Comparison of ENCODE assay signal across 8 mouse cellular contexts in genomic region chr1:139267844-139268243, GRCm38 (mm10).
A peak's percentile ranks its signal among the peaks of the same experiment; 100 is the strongest.
DNase-seq lines count a peak whose midpoint lies in the region; ATAC-seq and TF ChIP-seq lines count a peak whose summit lies in the region.

No protein-coding gene starts in this region.

- ATAC-seq in liver, embryonic 11.5 days (replicated peaks; ENCODE audit: low FRiP score) = no peak
- ATAC-seq in hindbrain, embryonic 12.5 days (ENCODE audit: low FRiP score) = peak; percentile 29; the same call in 1 of the 2 replicates
- no peak for ATAC-seq in midbrain, postnatal 0 days (ENCODE audit: low FRiP score)

- H3K27ac ChIP-seq in liver, embryonic 11.5 days (ENCODE audit: low read depth, low read length) = no peak overlapping the region
- no peak overlapping the region for H3K27ac ChIP-seq in hindbrain, embryonic 12.5 days
- H3K27ac ChIP-seq in midbrain, postnatal 0 days (ENCODE audit: low read depth, low read length) = no peak overlapping the region

- no peak overlapping the region for H3K4me3 ChIP-seq in liver, embryonic 11.5 days (ENCODE audit: low read depth, low read length)
- no peak overlapping the region for H3K4me3 ChIP-seq in hindbrain, embryonic 12.5 days
- no peak overlapping the region for H3K4me3 ChIP-seq in midbrain, postnatal 0 days (ENCODE audit: low read depth, low read length)

- TF ChIP-seq CTCF in midbrain, postnatal 0 days (IDR thresholded peaks at IDR 0.05) = peak; percentile 94

- 19% methylated on average over 6 of the region's 6 CpGs for WGBS in liver, embryonic 11.5 days
- WGBS in hindbrain, embryonic 12.5 days = 22% methylated on average over 6 of the region's 6 CpGs
- 16% methylated on average over 6 of the region's 6 CpGs for WGBS in midbrain, postnatal 0 days

- H3K4me1 ChIP-seq in liver, embryonic 11.5 days (replicated peaks; ENCODE audit: control insufficient read depth, insufficient read depth, low read length) = no peaks in the 10 kb centered on the region
- H3K4me1 ChIP-seq in hindbrain, embryonic 12.5 days = no peaks in the 10 kb centered on the region
- H3K4me1 ChIP-seq in midbrain, postnatal 0 days (ENCODE audit: insufficient read depth, low read length) = no peaks in the 10 kb centered on the region

- H3K27me3 ChIP-seq in liver, embryonic 11.5 days (replicated peaks; ENCODE audit: control insufficient read depth, insufficient read depth, low read length) = no peaks in the 10 kb centered on the region
- H3K27me3 ChIP-seq in hindbrain, embryonic 12.5 days = no peaks in the 10 kb centered on the region
- H3K27me3 ChIP-seq in midbrain, postnatal 0 days (ENCODE audit: insufficient read depth, low read length) = no peaks in the 10 kb centered on the region

- no peaks in the 10 kb centered on the region for H3K36me3 ChIP-seq in liver, embryonic 11.5 days (ENCODE audit: control insufficient read depth, insufficient read depth, low read length)
- H3K36me3 ChIP-seq in hindbrain, embryonic 12.5 days = no peaks in the 10 kb centered on the region
- no peaks in the 10 kb centered on the region for H3K36me3 ChIP-seq in midbrain, postnatal 0 days (ENCODE audit: insufficient read depth, low read length)

- no peak overlapping the region for H3K4me2 ChIP-seq in liver, embryonic 11.5 days
- H3K4me2 ChIP-seq in hindbrain, embryonic 12.5 days (replicated peaks) = no peak overlapping the region
- no peak overlapping the region for H3K4me2 ChIP-seq in midbrain, postnatal 0 days (ENCODE audit: low read depth, low read length, poor library complexity, severe bottlenecking)

- peak; percentile 38 for DNase-seq in liver
- no peak for DNase-seq in liver, embryonic 11.5 days (ENCODE audit: low spot score)
- peak; percentile 36 for DNase-seq in Muller cell, postnatal 12 days (ENCODE audit: inconsistent ontology term)
- peak; percentile 88 for DNase-seq in embryo, embryonic 10.5 days (ENCODE audit: low spot score)
- peak; percentile 9 to 62 for DNase-seq in left cerebral cortex, adult 9 months (ENCODE audit: low spot score in 2 of 2)
- DNase-seq in midbrain, postnatal 0 days (ENCODE audit: low spot score) = peak; percentile 91
- no peak for DNase-seq in spleen, postnatal 4 days (ENCODE audit: low spot score in 2 of 2)

- H3K9ac ChIP-seq in liver, embryonic 11.5 days (ENCODE audit: low read depth, low read length) = no peak overlapping the region
- H3K9ac ChIP-seq in hindbrain, embryonic 12.5 days = no peak overlapping the region
- H3K9ac ChIP-seq in midbrain, postnatal 0 days (replicated peaks; ENCODE audit: low read length, poor library complexity, severe bottlenecking) = no peak overlapping the region

- no peaks in the 10 kb centered on the region for H3K9me3 ChIP-seq in liver, embryonic 11.5 days (ENCODE audit: control insufficient read depth, low read length)
- H3K9me3 ChIP-seq in hindbrain, embryonic 12.5 days (replicated peaks) = no peaks in the 10 kb centered on the region
- no peaks in the 10 kb centered on the region for H3K9me3 ChIP-seq in midbrain, postnatal 0 days (ENCODE audit: low read length)

Comparison
In these comparisons a context has a peak if more than half of its experiments do, and no peak if none do; other contexts are left out.
1. DNase-seq: peak in liver (single experiment), Muller cell, postnatal 12 days (single experiment), embryo, embryonic 10.5 days (single experiment), left cerebral cortex, adult 9 months (2 of 2) and midbrain, postnatal 0 days (single experiment); none in liver, embryonic 11.5 days (single experiment) and spleen, postnatal 4 days (0 of 2).